Mouse (Mus musculus) olfactory bulb, adult 2 months (tissue): ENCODE data around the gene Zscan22.
"Not testable (repeated sequence)": the region's sequence is repeated elsewhere in the genome, so short reads cannot be mapped to it uniquely, and the experiment has no call there.

Source experiments
- CTCF ChIP-seq: fragments of 200-500 bp; IDR thresholded peaks from 2 replicates; pipeline ENCODE4 v1.5.1; 2012; ENCODE audit warnings: low read depth, mild to moderate bottlenecking, low read length, moderate library complexity; ENCODE audit not compliant: insufficient read depth
- POLR2A ChIP-seq: fragments of 200-500 bp; IDR thresholded peaks from 2 replicates; pipeline ENCODE4 v1.6.1; 2012; ENCODE audit warnings: mild to moderate bottlenecking, low read depth, low read length, moderate library complexity; ENCODE audit not compliant: insufficient read depth

DNA sequence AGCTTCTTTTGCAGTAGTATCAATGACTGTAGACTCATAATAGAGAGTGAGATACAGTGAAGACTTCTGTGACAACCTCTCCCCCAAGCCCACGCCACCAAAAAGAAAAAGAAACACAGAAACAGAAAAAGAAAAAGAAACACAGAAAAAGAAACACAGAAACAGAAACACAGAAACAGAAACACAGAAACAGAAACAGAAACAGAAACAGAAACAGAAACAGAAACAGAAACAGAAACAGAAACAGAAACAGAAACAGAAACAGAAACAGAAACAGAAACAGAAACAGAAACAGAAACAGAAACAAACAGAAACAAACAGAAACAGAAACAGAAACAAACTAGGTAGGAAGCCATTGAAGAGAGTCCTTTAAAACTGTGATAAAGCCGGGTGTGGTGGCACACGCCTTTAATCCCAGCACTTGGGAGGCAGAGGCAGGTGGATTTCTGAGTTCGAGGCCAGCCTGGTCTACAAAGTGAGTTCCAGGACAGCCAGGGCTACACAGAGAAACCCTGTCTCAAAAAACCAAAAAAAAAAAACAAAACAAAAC, 39.7 kb downstream of the Zscan22 start:
- not testable (repeated sequence) for TF ChIP-seq CTCF, POLR2A
